Mouse (Mus musculus) kidney, adult 8-10 months (tissue): ENCODE measurements around the gene Apex2.
A peak's percentile ranks its signal among the peaks of the same experiment; 100 is the strongest.
"Not testable (repeated sequence)": the region's sequence is repeated elsewhere in the genome, so short reads cannot be mapped to it uniquely, and the experiment has no call there.

Source experiments
- DNase-seq, 2 experiments: peaks; one replicate each; pipeline ENCODE4 v3.0.0; 2022

The Apex2 gene

DNA sequence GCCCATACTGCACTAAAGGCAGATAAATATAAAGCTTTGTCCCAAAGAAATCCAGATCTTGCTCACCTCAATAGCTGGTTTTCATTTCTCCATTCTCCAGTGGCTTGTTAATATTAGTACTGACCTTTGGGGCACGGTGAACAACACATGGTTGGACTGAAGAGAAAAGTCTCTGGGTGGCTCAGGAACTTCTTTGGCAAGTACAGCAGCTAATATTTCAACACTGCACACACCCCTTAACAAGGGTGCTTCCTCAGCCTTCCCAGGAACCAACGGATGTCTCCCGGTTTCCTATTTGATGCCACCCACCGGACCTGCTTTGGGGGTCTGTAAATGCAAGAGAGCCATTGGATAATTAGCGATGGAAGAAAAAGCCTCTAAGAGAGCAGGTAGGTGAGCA lies at the start of gene Apex2:
Gene Apex2, minus strand, starts transcription at position 173 of the 400 bp plus-strand sequence.
- no peak for DNase-seq

DNA sequence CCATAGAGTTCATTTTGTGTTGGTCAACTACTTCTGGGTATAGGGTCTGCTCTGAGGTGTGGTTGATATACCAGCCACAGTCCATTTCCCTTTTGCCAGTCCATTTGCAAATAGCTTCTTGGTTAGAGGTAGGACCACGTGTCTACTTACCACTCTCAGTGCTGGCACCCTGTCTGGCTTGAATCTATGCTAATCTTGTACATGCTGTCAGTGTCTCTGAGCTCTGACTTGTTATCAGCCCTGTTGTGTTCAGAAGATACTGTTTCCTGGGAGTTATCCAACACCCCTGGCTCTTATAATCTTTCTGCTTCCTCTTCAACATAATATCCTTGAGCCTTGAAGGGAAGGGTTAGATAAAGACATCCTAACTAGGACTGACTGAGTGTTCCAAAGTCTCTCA lies 46.8 kb upstream of the Apex2 start:
- DNase-seq: no peak

DNA sequence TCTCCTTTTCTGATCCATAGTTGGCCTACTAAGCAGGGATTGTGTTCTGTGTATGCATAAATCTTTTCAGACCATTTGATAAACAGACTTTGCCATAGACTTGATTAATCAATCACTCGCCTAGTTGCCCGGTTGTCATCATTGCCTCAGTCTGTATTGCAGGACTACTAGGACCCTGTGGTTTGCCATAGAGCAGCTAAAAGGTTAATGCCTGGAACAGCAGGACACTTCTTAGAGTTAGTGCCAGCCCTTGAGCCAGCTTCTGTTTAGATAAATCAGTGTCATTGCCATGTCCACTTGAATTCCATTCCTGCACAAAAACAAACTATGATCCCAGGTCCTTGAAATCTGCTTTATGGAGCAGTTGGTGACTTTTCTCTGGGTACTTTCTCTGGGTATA lies 9.2 kb upstream of the Apex2 start:
- DNase-seq: no peak

DNA sequence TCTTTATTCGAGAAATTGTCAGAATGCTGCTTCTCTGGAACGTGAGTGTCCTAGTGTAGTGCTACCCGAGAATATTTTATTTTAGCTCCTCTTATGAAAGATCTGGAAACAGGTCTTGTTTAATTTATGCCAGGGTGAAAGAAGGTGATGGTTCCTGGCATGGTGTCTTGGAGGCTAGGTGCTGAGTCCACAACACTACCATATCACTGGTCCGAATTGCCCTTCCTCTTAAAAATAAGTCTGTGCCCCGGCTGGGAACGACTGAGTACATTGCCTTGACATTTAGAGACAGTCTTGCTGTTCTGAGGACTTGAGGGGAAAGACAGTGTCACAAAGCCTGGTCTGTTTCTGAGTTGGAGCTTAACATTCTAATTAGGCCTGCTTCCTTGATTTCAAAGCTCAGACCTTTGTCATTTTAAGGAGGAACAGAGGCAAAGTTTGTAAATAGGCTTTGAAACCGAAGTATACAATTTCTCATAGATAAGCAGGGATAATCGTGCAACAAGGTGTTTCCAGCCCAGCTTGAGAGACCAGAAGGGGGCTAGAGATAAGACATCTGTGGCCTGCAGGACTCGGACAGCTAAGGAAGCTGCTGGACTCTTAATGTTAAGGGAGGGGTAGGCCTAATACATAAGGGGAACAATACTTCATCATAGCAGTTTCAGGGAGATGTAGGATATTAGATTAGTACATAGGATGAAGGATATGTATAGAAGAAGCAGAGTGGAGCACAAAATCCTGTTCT lies 5.5 kb upstream of the Apex2 start:
- DNase-seq: no peak

DNA sequence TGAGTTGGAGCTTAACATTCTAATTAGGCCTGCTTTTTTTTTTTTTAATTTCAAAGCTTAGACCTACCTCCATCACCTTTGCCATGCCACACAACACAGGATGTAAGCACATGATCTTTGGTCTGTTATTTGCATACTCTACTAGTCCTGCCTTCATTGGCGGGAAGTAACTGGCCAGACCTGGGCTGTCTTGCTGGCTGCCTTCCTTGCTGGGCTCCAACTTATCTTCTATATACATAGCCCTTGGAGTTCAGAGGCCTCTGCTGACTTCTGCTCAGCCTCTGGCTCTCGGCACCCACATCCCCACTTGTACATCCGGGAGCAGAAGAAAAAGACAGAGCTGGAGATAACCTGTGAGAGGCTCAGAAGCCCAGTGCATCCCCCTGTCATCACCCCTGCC lies 4.5 kb upstream of the Apex2 start:
- DNase-seq: no peak

DNA sequence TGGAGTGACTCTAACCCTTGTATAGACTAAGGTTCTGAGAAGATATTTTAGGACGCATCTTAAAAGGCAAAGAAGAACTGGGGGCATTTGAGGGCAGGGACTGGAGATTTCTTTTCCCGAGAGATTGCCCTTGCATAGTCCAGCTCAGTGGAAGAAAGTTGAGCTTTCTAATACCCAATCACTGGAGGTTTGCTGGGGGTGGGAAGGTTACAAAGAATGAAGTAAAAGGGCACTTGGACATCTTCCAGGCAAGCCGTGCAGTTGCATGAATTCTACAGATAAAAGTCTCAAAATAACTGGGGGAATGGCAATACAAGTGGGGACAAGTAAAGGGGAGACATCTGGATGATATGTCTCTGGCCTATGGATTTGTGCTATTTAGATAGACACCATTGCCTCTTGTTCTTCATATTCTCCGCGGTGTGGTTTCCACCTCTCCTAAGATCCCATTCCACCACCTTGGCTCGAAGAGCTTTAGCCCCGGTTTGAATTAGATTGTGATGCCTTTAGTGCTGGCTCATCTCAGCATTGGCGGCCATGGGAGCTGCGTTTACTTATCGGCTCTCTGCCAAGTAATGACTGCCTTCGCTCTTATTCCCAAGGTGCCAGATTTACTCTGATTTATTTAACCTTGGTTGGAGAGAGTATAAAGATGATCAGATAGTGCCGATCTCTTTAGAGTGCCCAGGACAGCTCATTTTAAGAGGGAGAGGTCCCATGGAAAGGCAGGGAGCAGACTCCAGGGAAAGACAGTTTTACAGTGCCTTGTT lies 3.8 kb upstream of the Apex2 start:
- peak in 1 of 2 experiments; percentile 15 for DNase-seq

DNA sequence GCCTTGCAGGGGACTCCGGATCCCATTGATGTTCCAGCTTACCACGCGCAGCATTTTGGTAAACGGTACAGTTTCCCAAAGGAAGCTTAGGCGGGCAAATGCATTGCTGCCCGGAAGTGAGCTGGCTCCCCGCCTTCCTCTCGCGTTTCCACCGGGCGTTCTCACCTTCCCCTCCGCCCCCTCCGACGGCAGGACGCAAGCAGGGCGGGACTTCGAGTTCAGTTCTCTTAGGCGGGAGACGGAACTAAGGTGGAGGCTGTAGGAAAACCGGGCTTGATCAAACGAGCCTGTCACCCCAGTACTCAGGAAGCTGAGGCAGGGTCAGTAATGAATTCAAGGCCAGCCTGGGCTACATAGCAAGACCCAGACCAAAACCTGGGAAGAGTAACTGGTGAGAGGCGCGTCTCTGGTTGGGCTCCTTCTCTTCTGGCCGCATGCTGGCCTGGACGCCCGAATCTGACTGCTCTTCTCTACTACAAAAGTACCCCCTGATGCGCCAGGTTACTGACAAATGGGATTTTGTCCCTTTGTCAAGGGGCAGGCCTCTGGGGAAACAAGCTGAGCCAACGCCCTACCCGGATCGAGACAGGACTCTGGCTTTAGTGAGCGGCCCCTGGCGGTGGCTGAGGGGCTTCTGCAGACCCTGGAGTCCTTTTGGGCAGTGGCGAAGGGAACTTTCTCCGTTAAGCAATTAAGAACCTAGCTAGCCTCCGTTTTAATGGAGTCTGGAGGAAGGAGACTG lies 1.5 kb downstream of the Apex2 start, which contains the start of gene Pfkfb1:
Gene Pfkfb1, plus strand, starts transcription at position 207 of the 742 bp plus-strand sequence.
- DNase-seq: peak; percentile 76 to 77

GRCm38 (mm10) chrX:150585116-150585515 lies 4.6 kb downstream of the Apex2 start:
- peak; percentile 67 to 74 for DNase-seq

GRCm38 (mm10) chrX:150581921-150582320 lies 7.7 kb downstream of the Apex2 start:
- peak; percentile 18 to 20 for DNase-seq

DNA sequence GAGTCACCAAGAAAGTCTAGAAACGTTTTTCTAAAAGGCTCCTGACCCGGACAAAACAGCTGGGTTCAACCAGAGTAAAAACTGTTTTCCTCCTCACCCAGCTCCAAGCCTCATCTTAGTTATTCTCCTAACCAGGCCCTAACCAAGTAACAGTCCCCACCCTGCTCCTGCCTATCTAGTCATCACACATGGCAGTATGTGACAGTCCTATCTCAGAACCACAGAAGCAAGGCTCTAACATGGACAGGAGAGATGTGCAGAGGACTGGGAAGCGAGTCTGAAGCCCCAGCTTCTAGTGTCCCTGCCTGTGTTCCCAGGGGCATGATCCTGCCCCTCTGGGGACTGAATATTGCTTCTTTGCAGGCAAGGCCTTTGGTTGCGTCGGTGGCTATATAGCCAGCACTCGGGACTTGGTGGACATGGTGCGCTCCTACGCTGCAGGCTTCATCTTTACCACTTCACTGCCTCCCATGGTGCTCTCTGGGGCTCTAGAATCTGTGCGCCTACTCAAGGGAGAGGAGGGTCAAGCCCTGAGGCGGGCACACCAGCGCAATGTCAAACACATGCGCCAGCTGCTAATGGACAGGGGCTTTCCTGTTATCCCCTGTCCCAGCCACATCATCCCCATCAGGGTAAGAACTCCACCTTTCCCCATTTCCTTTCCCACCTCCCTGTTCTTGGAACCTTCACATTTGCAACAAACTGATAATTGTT lies 24.9 kb downstream of the Apex2 start:
- no peak for DNase-seq

- no peak for DNase-seq
Observed at GRCm38 (mm10) chrX:150554032-150554431, 35.6 kb downstream of the Apex2 start.

DNA sequence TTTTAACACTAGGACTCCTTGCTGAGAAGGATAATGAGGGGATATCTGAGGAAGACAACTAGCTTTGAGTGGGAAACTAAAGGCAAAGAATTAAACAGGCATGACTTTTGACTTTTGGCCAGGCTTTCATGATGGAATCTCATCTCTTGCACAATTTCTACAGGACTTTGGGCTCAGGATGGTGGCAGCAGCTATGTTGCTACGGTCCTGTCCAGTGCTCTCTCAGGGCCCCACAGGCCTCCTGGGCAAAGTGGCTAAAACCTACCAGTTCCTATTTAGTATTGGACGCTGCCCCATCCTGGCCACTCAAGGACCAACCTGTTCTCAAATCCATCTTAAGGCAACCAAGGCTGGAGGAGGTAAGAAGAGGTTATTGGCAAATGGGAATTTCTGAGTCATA lies 37.7 kb downstream of the Apex2 start:
- DNase-seq: no peak

- no peak for DNase-seq
Observed at GRCm38 (mm10) chrX:150549639-150550038, 40.0 kb downstream of the Apex2 start.

DNA sequence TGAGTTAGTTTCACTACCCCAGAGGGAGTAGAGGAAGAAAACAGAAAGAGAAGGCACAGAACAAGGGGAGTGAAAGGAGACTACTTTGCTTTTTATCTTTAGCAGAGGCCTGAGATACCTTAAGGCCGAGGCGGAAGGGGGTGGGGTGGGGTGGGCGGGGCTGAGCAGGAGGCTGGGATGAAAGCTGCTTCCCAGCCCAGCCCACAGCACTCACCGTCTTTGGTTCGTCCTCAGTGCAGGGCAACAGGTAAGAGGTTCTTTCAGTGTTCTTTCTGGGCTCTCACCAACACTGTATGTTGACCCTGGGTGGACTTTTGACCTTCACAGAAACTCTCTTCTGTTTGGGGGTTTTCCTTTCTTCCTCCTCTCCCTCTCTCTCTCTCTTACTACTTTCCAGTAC lies 42.4 kb downstream of the Apex2 start, which contains the start of gene Alas2:
Gene Alas2, plus strand, starts transcription at position 137 of the 400 bp plus-strand sequence.
- DNase-seq: no peak

DNA sequence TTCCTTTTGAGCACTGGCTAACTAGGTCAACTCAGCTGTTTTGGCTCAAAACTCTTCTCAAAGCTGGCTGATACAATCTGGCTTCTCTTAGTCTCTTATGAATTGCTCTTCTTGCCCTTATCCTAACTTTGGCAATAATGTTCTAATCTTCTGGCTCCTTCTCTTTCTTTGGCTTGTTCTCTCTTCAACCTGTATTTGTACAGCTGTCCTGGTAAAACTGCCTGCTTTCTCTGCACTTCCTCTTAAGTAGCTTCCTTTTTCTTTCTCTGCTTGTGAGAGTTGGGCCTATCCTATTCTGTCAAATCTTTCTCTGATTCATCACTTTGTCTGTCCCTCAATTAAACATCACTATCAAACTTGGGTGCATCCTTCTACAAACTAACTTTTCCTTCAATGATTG lies 48.0 kb downstream of the Apex2 start:
- DNase-seq: no peak

GRCm38 (mm10) chrX:150540111-150540510 lies 49.6 kb downstream of the Apex2 start:
- no peak for DNase-seq

GRCm38 (mm10) chrX:150516477-150516876 lies 73.2 kb downstream of the Apex2 start:
- no peak for DNase-seq

DNA sequence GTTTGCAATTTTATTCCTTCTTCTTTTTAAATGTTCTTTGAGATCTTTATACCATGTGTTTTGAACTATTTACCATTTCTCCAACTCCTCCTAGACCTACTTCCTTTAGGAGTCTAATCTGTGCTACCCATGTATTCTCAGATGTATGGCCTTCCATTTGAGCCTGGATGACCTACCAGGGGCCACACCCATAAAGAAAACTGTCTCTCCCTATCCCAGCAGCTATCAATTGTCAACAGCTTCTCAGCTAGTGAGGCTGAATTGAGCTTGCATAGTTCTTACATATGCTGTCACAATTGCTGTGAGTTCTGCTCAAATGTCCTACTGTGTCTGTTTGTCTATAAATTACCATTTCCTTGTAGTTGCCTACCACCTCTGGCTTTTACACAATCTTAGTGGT lies 73.7 kb downstream of the Apex2 start:
- DNase-seq: no peak

- no peak for DNase-seq
Observed at GRCm38 (mm10) chrX:150514127-150514526, 75.5 kb downstream of the Apex2 start.

- DNase-seq: peak in 1 of 2 experiments; percentile 5
Observed at GRCm38 (mm10) chrX:150511274-150511673, 78.4 kb downstream of the Apex2 start.

GRCm38 (mm10) chrX:150510631-150511030 lies 79.0 kb downstream of the Apex2 start:
- DNase-seq: peak; percentile 3 to 46

DNA sequence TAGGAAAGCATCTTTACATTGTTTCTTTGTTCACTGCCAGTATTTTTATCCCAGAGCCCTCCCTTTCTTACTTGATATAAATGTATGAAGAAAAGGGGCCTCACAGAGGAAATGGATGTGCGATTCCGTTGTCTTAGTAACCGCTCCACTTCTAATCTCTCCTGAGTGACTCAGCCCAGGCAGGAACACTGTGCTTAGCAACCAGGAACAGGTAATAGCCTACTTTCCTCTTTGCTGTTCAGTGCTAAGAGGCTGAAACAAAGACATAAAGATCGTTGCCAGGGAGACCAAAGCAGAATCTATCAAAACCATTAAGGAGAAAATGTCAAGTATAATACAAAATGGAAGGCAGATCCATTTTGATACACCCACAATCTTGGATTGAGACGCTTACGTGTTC lies 81.0 kb downstream of the Apex2 start:
- no peak for DNase-seq

- not testable (repeated sequence) for DNase-seq
Observed at GRCm38 (mm10) chrX:150487811-150488210, 101.9 kb downstream of the Apex2 start.
